Mouse (Mus musculus): ENCODE results near the gene Atpaf1.

DNA sequence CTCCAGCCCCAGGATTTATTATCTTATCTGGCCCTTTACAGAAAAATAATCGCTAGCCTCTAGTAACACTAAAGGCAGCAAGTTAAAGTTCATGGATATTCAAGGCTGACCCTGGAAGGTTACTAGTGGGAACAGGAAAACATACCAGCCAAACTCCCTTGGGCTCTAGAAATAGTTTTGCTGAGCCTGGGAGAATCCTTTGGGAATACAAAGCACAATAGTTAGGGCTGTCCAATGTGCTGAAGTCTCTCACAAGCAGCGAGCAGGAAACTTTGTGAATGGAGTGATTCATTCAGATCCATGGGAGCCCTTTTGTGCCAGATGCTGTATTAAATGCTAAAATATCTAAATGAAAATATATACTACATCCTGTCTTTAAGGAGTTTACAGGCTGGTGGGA lies 62.0 kb downstream of the Atpaf1 start:
- TF ChIP-seq CTCF (IDR thresholded peaks at IDR 0.05; ENCODE audit: insufficient read depth, low read depth, low read length), result no peak
- no peak for TF ChIP-seq POLR2A (IDR thresholded peaks at IDR 0.05; ENCODE audit: insufficient read depth, low read depth, low read length)
